Mouse (Mus musculus) midbrain, postnatal 0 days (tissue): ENCODE data around the gene Il1rl1. TPM values are rescaled to one million over a fixed set of nuclear protein-coding genes. Genes with fewer than 3 reads are reported as not detected.
A peak's percentile ranks its signal among the peaks of the same experiment; 100 is the strongest.

Experiments
- ATAC-seq: fragments of 200-750 bp; cut with Nextera tagmentation; 2 replicates; pipeline ENCODE4 v1.8.0; 2017; ENCODE audit warnings: moderate number of reproducible peaks, mild to moderate bottlenecking, moderate TSS enrichment, moderate library complexity; ENCODE audit not compliant: low FRiP score
- DNase-seq: peaks from one replicate; pipeline ENCODE4 v3.0.0-alpha.2; 2015; ENCODE audit warnings: low spot score
- H3K27ac ChIP-seq: fragments of 300-500 bp; sonication (generic); 2 replicates; pipeline ENCODE4 v1.5.1; 2014; ENCODE audit warnings: low read depth, mild to moderate bottlenecking, low read length, mixed read lengths
- H3K27me3 ChIP-seq: fragments of 300-500 bp; sonication (generic); 2 replicates; pipeline ENCODE4 v1.6.1; 2014; ENCODE audit warnings: low read length, control low read depth, mixed read lengths; ENCODE audit not compliant: insufficient read depth
- H3K36me3 ChIP-seq: fragments of 300-500 bp; sonication (generic); 2 replicates; pipeline ENCODE4 v1.6.1; 2014; ENCODE audit warnings: low read length, control low read depth, mixed read lengths; ENCODE audit not compliant: insufficient read depth
- H3K4me1 ChIP-seq: fragments of 300-500 bp; sonication (generic); 2 replicates; pipeline ENCODE4 v1.6.1; 2014; ENCODE audit warnings: mild to moderate bottlenecking, control low read depth, antibody characterized with exemption, low read length, mixed read lengths; ENCODE audit not compliant: insufficient read depth
- H3K4me2 ChIP-seq: fragments of 300-500 bp; sonication (generic); 2 replicates; pipeline ENCODE4 v1.6.1; 2014; ENCODE audit warnings: low read depth, mild to moderate bottlenecking, low read length, mixed read lengths; ENCODE audit not compliant: poor library complexity, severe bottlenecking
- H3K4me3 ChIP-seq: fragments of 300-500 bp; sonication (generic); 2 replicates; pipeline ENCODE4 v1.5.1; 2014; ENCODE audit warnings: low read depth, mild to moderate bottlenecking, low read length, moderate library complexity
- H3K9ac ChIP-seq: fragments of 300-500 bp; sonication (generic); replicated peaks from 2 replicates; pipeline ENCODE4 v1.6.1; 2014; ENCODE audit warnings: mild to moderate bottlenecking, low read length, moderate library complexity, mixed read lengths; ENCODE audit not compliant: poor library complexity, severe bottlenecking
- H3K9me3 ChIP-seq: fragments of 300-500 bp; sonication (generic); 2 replicates; pipeline ENCODE4 v1.6.1; 2016; ENCODE audit warnings: low read length, control low read depth
- CTCF ChIP-seq: IDR thresholded peaks from 2 replicates; pipeline ENCODE4 v1.5.1; 2016; ENCODE audit warnings: antibody characterized with exemption, mild to moderate bottlenecking
- WGBS: fragments of 180-500 bp; shearing (Covaris S2); extraction: QIAGEN DNeasy Blood & Tissue Kit; methylation state at CpG from one replicate; pipeline ENCODE4 v1.1.7; 2014; 5-methylcytosine and 5-hydroxymethylcytosine counted together
- polyA plus RNA-seq: library from polyadenylated mRNA; unstranded; fragments of >200 nt; fragmentation: Nextera tagmentation; extraction: Ambion mirVana; gene quantifications from 2 replicates; pipeline ENCODE4 v1.2.1, GENCODE M21; 2015
- total RNA-seq: library from RNA; depleted of rRNA; stranded (reverse); fragments of >200 nt; gene quantifications from 2 replicates; pipeline ENCODE4 v1.2.3, GENCODE M21; 2014

The Il1rl1 gene
- total and polyA plus RNA-seq, 2 experiments from 2014 or later = 0.04 to 0.33 TPM

- no peak for ATAC-seq
- H3K27ac ChIP-seq = no peak overlapping the region
- no peak for DNase-seq
- no peak overlapping the region for H3K4me2 ChIP-seq
- no peak for TF ChIP-seq CTCF
- no peaks in the 10 kb centered on the region for H3K4me1 ChIP-seq
- H3K27me3 ChIP-seq = no peaks in the 10 kb centered on the region
- H3K4me3 ChIP-seq = no peak overlapping the region
- no peaks in the 10 kb centered on the region for H3K36me3 ChIP-seq
- H3K9ac ChIP-seq = no peak overlapping the region
- no peaks in the 10 kb centered on the region for H3K9me3 ChIP-seq
- 84% methylated on average over 3 of the region's 3 CpGs for WGBS
Observed at GRCm38 (mm10) chr1:40444800-40445199, 15.4 kb downstream of the Il1rl1 start.

- ATAC-seq (no peak), DNase-seq (no peak)
- no peaks in the 10 kb centered on the region for H3K27me3 ChIP-seq
- no peak within 1 kb of the TSS for H3K4me3 ChIP-seq
- H3K27ac ChIP-seq = no peak within 1 kb of the TSS
- H3K9me3 ChIP-seq = no peaks in the 10 kb centered on the region
- H3K36me3 ChIP-seq = no peaks in the 10 kb centered on the region
- no peaks in the 10 kb centered on the region for H3K4me1 ChIP-seq
- TF ChIP-seq CTCF = 0 out of 2 replicates have a peak, but pooled peaks have one; percentile 7
- H3K9ac ChIP-seq = no peak within 1 kb of the TSS
- 47% methylated on average over 20 of the region's 20 CpGs for WGBS
- no peak within 1 kb of the TSS for H3K4me2 ChIP-seq
Observed at GRCm38 (mm10) chr1:40465477-40466430, 36.4 kb downstream of the Il1rl1 start, which contains the start of gene Il18r1. Il18r1 (plus strand) TSS chr1:40465552.

GRCm38 (mm10) chr1:40467306-40467705 lies 37.9 kb downstream of the Il1rl1 start:
- DNase-seq = no peak
- Histone ChIP-seq H3K9ac (no peak overlapping the region), H3K36me3 (no peaks in the 10 kb centered on the region), H3K9me3 (no peaks in the 10 kb centered on the region), H3K4me3 (no peak overlapping the region), H3K27ac (no peak overlapping the region), H3K27me3 (no peaks in the 10 kb centered on the region), H3K4me1 (no peaks in the 10 kb centered on the region), H3K4me2 (no peak overlapping the region)
- no peak for TF ChIP-seq CTCF
- 92% methylated on average over 4 of the region's 4 CpGs for WGBS
- no peak for ATAC-seq

- no peak overlapping the region for H3K4me2 ChIP-seq
- ATAC-seq (no peak), DNase-seq (no peak)
- H3K27me3 ChIP-seq = no peaks in the 10 kb centered on the region
- H3K27ac ChIP-seq = no peak overlapping the region
- 82% methylated on average over 2 of the region's 2 CpGs for WGBS
- TF ChIP-seq CTCF = no peak
- no peaks in the 10 kb centered on the region for H3K36me3 ChIP-seq
- H3K4me1 ChIP-seq = no peaks in the 10 kb centered on the region
- H3K9ac ChIP-seq = no peak overlapping the region
- no peaks in the 10 kb centered on the region for H3K9me3 ChIP-seq
- H3K4me3 ChIP-seq = no peak overlapping the region
Observed at GRCm38 (mm10) chr1:40468805-40469204, 39.4 kb downstream of the Il1rl1 start.

- Histone ChIP-seq H3K36me3 (no peaks in the 10 kb centered on the region), H3K4me1 (no peaks in the 10 kb centered on the region), H3K4me2 (no peak overlapping the region), H3K27me3 (no peaks in the 10 kb centered on the region), H3K9me3 (no peaks in the 10 kb centered on the region), H3K4me3 (no peak overlapping the region), H3K9ac (no peak overlapping the region), H3K27ac (no peak overlapping the region)
- no peak for TF ChIP-seq CTCF
- no peak for ATAC-seq
- WGBS = 90% methylated on average over 12 of the region's 12 CpGs
- DNase-seq = no peak
Observed at GRCm38 (mm10) chr1:40469900-40470299, 40.5 kb downstream of the Il1rl1 start.

GRCm38 (mm10) chr1:40472401-40472800 lies 43.0 kb downstream of the Il1rl1 start:
- no peak overlapping the region for H3K27ac ChIP-seq
- no peaks in the 10 kb centered on the region for H3K4me1 ChIP-seq
- H3K9me3 ChIP-seq = no peaks in the 10 kb centered on the region
- DNase-seq (no peak), ATAC-seq (no peak)
- H3K36me3 ChIP-seq = no peaks in the 10 kb centered on the region
- H3K9ac ChIP-seq = no peak overlapping the region
- 95% methylated on average over 1 of the region's 1 CpGs for WGBS
- no peak for TF ChIP-seq CTCF
- no peak overlapping the region for H3K4me3 ChIP-seq
- H3K4me2 ChIP-seq = no peak overlapping the region
- H3K27me3 ChIP-seq = no peaks in the 10 kb centered on the region
